In the genomic region with DNA sequence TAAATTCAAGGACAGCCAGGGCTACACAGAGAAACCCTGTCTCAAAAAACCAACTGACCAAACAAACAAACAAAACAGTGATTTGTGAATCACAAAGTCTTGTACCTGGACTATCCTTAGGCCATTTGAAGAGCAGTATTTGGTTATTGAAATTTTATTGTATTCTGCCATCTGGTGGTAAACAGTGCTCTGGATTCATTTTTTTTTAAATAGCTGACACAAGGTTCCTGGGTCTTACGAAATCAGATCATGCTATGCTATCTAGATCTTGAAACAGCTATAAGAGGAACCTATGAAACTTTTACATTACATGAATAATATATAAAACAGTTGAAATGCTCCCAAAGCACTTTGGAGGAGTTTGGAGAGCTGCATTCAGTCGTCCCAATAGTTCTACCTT, we compare ENCODE assay signal across 15 mouse cellular contexts. TPM values are rescaled to one million over a fixed set of nuclear protein-coding genes. Genes with fewer than 3 reads are reported as not detected.
DNase-seq lines count a peak whose midpoint lies in the region; ATAC-seq and TF ChIP-seq lines count a peak whose summit lies in the region.
"Had no signal": no experiment of that assay in that cellular context is flagged by ENCODE, and none has a peak within 500 bp of the region (broad histone marks: within the 10 kb centered on the region; RNA-seq: fewer than 3 reads in every experiment).

No protein-coding gene starts in this region.

- peak; percentile 27; the same call in 1 of the 2 replicates for TF ChIP-seq CTCF in lung, adult 2 months (IDR thresholded peaks at IDR 0.05; ENCODE audit: insufficient read depth, low read length)

- no peak overlapping the region for H3K27ac ChIP-seq in embryonic facial prominence, embryonic 11.5 days (replicated peaks; ENCODE audit: low read depth, low read length)
- H3K27ac ChIP-seq in embryonic facial prominence, embryonic 10.5 days (replicated peaks) = no peak overlapping the region
- H3K27ac ChIP-seq: macrophage; neural tube, embryonic 13.5 days had no signal

- peak; percentile 41 for DNase-seq in embryonic facial prominence, embryonic 11.5 days (ENCODE audit: low spot score)
- DNase-seq in embryonic facial prominence, embryonic 10.5 days (ENCODE audit: low spot score) = no peak
- no peak for DNase-seq in lung, adult 2 months
- DNase-seq in lung, postnatal 10 days = no peak
- DNase-seq in Muller cell, postnatal 12 days (ENCODE audit: inconsistent ontology term) = peak; percentile 18
- DNase-seq in right cerebral cortex, postnatal 4 days = no peak
- DNase-seq in kidney, adult 11 months = no peak
- DNase-seq: adrenal gland, postnatal 10 days; heart, postnatal 4 days; spleen, adult 18-20 months had no signal

- no peak overlapping the region for H3K4me2 ChIP-seq in embryonic facial prominence, embryonic 11.5 days (ENCODE audit: low read depth, low read length)
- H3K4me2 ChIP-seq: neural tube, embryonic 13.5 days had no signal

- no peak for TF ChIP-seq POLR2A in lung, adult 2 months (IDR thresholded peaks at IDR 0.05; ENCODE audit: borderline replicate concordance, extremely low read depth, low read depth, low read length)

- H3K4me1 ChIP-seq in embryonic facial prominence, embryonic 11.5 days (ENCODE audit: control insufficient read depth, insufficient read depth, low read length) = no peaks in the 10 kb centered on the region
- peaks cover 6% of the 10 kb centered on the region; the same call in 1 of the 2 replicates for H3K4me1 ChIP-seq in embryonic facial prominence, embryonic 10.5 days
- no peaks in the 10 kb centered on the region for H3K4me1 ChIP-seq in lung, adult 2 months (ENCODE audit: control insufficient read depth, insufficient read depth, low read length)

- no peak overlapping the region for H3K9ac ChIP-seq in embryonic facial prominence, embryonic 11.5 days (replicated peaks; ENCODE audit: low read length)
- H3K9ac ChIP-seq: neural tube, embryonic 13.5 days had no signal

- no peaks in the 10 kb centered on the region for H3K27me3 ChIP-seq in embryonic facial prominence, embryonic 11.5 days (ENCODE audit: control insufficient read depth, insufficient read depth, low read length)
- no peaks in the 10 kb centered on the region for H3K27me3 ChIP-seq in embryonic facial prominence, embryonic 10.5 days (replicated peaks; ENCODE audit: low read depth, poor library complexity, severe bottlenecking)
- H3K27me3 ChIP-seq: neural tube, embryonic 13.5 days had no signal

- no peak overlapping the region for H3K4me3 ChIP-seq in embryonic facial prominence, embryonic 11.5 days (ENCODE audit: low read depth, low read length)
- H3K4me3 ChIP-seq in embryonic facial prominence, embryonic 10.5 days = no peak overlapping the region
- H3K4me3 ChIP-seq in lung, adult 2 months (replicated peaks; ENCODE audit: extremely low read depth, low read depth, low read length) = no peak overlapping the region
- H3K4me3 ChIP-seq: neural tube, embryonic 13.5 days had no signal

- no peaks in the 10 kb centered on the region for H3K36me3 ChIP-seq in embryonic facial prominence, embryonic 11.5 days (replicated peaks; ENCODE audit: control insufficient read depth, insufficient read depth, low read depth, low read length)
- H3K36me3 ChIP-seq in embryonic facial prominence, embryonic 10.5 days (replicated peaks) = no peaks in the 10 kb centered on the region
- H3K36me3 ChIP-seq: neural tube, embryonic 13.5 days had no signal

- WGBS in embryonic facial prominence, embryonic 11.5 days = 68% methylated on average over 2 of the region's 2 CpGs
- WGBS in embryonic facial prominence, embryonic 10.5 days = 71% methylated on average over 2 of the region's 2 CpGs
- WGBS in lung, adult 2 months = 39% methylated on average over 2 of the region's 2 CpGs

- H3K9me3 ChIP-seq in embryonic facial prominence, embryonic 11.5 days (replicated peaks; ENCODE audit: control insufficient read depth, low read length) = no peaks in the 10 kb centered on the region
- no peaks in the 10 kb centered on the region for H3K9me3 ChIP-seq in embryonic facial prominence, embryonic 10.5 days
- H3K9me3 ChIP-seq: neural tube, embryonic 13.5 days had no signal

- no peak for ATAC-seq in embryonic facial prominence, embryonic 11.5 days (replicated peaks; ENCODE audit: insufficient number of reproducible peaks, low FRiP score, low TSS enrichment, low read depth)
- peak; percentile 24; the same call in 1 of the 2 replicates for ATAC-seq in megakaryocyte, adult 5-6 weeks (ENCODE audit: poor library complexity, severe bottlenecking)

RNA-seq across cellular contexts. Expression of gene Gcnt3, which starts 43.1 kb away (rescaled TPM):
- not detected in 2 replicates for polyA plus RNA-seq in embryonic facial prominence, embryonic 11.5 days (2014; fragmentation: Nextera tagmentation; extraction: Ambion mirVana)
- polyA plus RNA-seq in embryonic facial prominence, embryonic 10.5 days (2016; fragmentation: Nextera tagmentation; extraction: Ambion mirVana) = 0.05 TPM in 1 of 2 replicates, not detected in the other
- 0.14 TPM in 1 of 2 replicates, not detected in the other for polyA plus RNA-seq in lung, adult 2 months (2012; rRNA removed)
- total RNA-seq in megakaryocyte, adult 5-6 weeks (2015) = not detected in 2 replicates
- not detected in 2 replicates for total RNA-seq in megakaryocyte, adult 5-6 weeks (2017)
- total RNA-seq: adrenal gland, postnatal 10 days; gastrocnemius, adult 18-20 months; heart, postnatal 4 days; layer of hippocampus, postnatal 14 days had no signal
- polyA plus RNA-seq: macrophage; neural tube, embryonic 13.5 days had no signal

Comparison
In these comparisons a context has a peak if more than half of its experiments do, and no peak if none do; other contexts are left out.
1. DNase-seq: peak in embryonic facial prominence, embryonic 11.5 days (single experiment) and Muller cell, postnatal 12 days (single experiment); none in embryonic facial prominence, embryonic 10.5 days (single experiment), lung, adult 2 months (single experiment), lung, postnatal 10 days (single experiment), right cerebral cortex, postnatal 4 days (single experiment) and kidney, adult 11 months (single experiment).